Mouse (Mus musculus): ENCODE measurements around the gene Mark3.
A peak's percentile ranks its signal among the peaks of the same experiment; 100 is the strongest.
"Not testable (repeated sequence)": the region's sequence is repeated elsewhere in the genome, so short reads cannot be mapped to it uniquely, and the experiment has no call there.

Gene Mark3

DNA sequence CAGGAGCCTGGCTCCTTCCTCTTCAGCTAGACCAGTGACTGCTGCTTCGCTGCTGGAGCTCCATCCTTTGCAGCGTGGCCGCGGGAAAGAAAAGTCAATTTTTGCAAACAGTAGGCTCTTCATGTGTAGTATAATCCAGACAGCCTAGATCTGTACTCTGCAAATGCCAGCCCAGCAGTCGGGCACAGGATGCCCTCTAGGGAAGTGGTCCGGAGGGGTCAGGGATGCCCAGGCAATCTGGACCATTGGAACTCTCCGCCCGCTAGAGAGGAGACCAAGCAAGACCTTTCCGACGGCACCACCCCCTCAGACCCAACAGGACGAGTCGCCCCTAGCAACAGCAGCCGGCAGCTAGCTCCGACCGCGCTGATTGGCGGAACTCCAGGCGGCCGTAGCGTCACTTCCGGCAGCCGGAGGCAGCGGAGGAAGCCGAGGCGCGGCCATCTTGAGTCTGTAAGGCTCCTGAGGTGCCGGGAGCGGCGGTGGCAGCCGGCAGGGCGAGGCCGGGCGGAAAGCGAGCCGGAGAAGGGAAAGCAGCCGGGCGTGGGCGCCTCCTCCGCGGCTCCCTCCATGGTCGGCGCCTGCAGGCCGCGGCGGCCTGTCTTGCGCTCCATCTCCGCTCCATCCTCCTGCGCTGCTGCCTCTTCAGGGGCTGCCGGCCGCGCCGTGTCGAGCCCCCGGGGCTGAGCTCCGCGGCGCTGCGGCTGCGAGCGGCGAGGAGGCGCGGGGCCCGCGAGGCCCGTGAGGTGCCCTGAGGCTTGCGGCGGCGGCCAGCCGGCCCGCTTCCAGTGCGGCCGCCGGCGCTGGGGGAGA, at the start of gene Mark3:
TSS of gene Mark3 (plus strand) at position 450 of the 813 bp plus-strand sequence.
- DNase-seq (ENCODE audit: low spot score) = peak; percentile 96

DNA sequence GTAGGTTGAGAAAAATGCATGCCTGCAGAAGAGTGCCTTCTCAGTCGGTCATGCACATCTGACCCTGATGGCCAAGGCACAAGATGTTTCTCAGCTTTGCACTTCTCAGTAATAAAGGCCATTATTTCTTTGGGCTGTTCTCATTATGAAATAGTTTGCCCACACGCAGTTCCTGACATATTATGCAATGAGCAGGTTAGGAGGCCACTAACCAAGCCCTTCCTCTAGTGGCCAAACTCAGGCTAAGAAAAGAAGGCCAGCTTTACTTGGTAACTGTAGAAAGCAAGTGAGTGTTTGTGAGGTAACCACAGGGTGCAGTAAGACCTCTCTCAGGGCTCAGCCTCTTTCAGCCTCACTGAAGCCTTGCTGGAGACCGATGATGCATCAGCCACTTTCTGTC, 49.4 kb upstream of the Mark3 start:
- no peak for DNase-seq (ENCODE audit: low spot score)

DNA sequence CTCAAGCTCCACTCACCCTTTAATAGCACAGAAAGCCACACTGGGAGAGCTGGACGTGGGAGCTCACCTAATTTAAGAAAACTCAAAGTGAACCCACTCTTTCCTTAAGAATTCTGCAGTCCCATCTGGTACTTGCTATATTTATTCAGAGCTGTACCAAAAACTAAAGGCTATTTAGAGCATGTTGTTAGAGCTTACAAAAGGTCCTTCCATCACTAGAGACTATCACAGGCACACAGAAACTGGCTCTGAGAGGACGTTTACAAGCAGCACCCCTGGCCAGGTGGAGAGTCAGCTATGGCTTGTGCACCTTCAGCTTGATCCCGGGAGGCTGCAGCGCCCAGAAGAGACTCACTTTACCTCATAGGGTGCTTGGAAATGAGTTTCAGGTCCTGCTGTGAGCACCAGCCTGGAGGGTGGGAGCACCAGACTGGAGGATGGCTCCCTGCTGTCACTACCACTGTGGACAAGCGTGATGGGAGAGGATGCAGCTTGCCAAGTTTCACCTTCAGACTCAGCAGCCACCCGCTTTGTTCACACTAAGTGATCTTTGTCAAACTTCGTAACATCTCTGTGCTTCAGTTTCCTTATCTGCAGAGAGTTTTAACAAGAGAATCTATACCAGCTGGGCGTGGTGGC, 46.6 kb upstream of the Mark3 start:
- no peak for DNase-seq (ENCODE audit: low spot score)

DNA sequence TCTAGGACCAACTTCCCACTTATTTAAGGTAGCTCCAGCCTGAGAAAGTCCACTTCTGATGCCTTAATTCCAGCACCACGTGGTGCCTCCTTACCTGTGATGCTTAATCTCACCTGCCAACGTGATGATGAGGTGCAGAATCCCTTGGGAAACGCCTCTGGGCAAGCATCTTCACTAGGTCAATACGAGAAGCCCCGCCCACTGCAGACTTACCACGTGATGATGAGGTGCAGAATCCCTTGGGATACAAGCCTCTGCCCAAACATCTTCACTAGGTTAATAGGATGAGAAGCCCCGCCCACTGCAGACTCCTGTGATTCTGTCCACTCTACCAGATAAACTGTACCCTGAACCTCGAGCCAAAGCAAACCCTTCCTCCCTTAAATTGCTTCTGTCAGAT, 45.1 kb upstream of the Mark3 start:
- DNase-seq (ENCODE audit: low spot score) = no peak

DNA sequence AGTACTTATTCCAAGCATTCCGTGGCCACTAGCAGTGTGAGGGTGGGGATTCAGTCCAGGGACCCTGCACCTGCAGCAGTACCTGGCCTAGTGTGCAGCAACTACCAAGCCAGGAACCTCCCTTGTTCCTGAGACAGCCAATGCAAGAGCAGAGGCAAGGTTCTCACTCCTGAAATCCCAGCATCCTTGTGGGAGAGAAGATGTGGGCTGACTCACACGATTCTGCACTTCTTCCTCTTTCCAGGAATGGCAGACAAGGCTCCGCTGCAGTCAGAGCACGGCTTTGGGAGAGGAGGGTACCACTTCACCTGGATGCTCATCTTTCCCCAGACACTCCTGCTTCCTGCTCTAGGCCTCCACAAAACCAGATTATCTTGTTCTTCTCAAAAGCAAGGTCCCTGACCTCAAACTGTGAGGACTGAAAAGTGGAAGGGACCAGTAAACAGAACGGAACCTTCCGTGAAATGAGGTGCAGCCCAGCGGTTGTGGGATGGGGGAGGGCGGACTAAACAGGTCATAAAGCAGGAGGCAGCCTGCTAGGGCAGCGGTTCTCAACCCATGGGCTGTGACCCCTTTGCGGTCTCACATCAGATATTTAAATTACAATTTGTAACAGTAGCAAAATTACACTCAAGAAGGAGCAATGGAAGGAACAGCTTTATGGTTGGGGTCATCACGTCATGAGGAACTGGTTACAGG, 41.1 kb upstream of the Mark3 start:
- DNase-seq (ENCODE audit: low spot score) = no peak

DNA sequence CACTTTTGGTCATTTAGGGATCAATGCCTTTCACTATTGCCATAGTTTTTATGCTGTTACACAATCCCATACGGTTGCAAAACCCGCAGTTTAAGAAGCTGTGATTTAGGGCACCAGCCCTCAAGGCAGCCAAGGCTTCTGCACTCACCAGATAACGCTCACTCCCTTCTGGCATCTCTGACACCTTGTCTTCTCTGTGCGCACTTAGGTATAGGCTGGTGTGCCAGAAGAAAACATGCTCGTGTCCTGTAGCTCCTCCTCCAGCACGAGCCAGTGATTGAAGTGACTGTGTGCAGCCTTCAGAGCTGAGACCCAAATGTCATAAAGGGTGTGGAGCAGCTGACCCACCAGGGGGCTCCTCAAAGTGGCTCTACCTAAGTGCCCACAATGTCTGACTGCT, 39.0 kb upstream of the Mark3 start:
- DNase-seq (ENCODE audit: low spot score) = no peak

DNA sequence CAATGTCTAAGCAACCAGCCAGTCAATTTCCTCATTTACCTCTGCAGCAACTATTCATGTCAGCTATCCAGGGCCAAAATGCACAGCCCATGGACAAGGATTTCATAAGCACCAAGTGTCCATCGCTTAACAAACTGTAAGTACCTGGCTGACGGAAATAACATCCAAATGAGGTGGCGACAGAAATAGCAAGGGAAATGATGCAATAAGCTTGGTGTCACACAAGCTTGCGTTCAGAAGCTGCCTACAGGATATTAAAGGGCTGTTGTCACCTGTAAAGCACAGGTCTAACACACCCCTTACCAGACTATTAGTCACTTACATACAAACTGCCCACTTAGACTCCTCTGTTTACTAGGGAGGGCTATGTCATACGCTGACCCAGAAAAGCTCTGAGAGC, 38.6 kb upstream of the Mark3 start:
- DNase-seq (ENCODE audit: low spot score) = no peak

DNA sequence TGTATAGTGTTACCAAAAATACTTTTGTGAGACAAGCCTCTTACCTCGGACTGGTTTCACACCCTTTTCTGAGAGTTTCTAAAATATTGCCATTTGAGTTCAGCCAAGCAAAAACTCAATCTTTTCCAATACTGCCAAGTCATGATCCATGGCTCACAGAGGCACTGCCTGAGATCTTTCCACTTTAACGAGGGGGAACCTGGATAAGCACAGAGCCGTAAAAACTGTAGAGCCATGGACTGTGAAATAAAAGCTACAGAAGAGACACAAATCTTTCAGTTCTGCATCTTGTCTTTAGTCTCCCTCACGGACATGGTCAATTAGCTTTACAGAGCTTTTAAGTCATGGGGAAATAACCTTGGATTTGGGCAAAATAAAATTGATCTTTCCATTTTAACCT, 37.6 kb upstream of the Mark3 start:
- DNase-seq (ENCODE audit: low spot score) = no peak

DNA sequence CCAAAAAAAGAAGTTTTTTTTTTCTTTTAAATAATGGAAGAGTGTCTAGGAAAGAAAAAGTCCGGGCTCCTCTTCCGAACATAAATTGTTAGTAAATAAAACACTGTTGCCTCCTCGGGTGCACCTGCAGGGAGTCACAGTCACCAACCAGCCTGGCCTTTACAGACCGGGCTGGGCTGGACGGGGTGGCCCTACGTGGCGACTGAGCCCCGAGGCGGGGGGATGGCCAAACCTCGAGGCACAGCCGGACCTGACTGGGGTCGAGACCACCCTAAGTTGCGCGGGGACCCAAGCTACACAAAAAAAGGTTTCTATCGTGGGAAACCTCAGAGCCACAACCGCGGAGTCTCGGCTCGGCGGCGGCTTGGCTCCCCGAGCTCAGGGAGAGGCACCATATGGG, 37.0 kb upstream of the Mark3 start:
- DNase-seq (ENCODE audit: low spot score) = no peak

DNA sequence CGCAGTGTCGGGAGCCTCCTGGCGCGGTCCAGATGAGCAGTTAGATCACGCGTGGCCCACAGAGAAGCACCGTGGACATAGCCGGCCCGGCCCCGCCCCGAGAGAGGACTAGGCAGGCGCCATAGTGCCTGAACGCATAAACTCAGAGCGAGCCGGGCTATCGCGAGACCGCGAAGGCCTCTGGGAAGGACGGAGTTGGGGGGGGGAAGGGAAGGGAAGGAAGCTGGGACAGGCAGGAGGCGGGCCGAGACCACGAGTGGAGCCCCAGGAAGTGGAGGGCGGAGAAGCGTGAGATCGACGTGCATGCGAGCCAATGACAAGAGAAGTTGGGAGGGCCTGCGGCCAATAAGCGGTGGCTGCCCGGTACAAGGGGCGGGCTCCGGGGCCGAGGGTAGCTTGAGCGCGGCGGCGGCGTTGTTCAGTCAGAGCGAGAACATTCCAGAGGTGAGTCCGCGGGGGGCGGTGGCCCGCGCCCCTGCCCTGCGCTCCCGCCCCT, 36.5 kb upstream of the Mark3 start, which contains the start of gene Eif5:
TSS of gene Eif5 (plus strand) at position 221 of the 496 bp plus-strand sequence.
- DNase-seq (ENCODE audit: low spot score) = peak; percentile 99

DNA sequence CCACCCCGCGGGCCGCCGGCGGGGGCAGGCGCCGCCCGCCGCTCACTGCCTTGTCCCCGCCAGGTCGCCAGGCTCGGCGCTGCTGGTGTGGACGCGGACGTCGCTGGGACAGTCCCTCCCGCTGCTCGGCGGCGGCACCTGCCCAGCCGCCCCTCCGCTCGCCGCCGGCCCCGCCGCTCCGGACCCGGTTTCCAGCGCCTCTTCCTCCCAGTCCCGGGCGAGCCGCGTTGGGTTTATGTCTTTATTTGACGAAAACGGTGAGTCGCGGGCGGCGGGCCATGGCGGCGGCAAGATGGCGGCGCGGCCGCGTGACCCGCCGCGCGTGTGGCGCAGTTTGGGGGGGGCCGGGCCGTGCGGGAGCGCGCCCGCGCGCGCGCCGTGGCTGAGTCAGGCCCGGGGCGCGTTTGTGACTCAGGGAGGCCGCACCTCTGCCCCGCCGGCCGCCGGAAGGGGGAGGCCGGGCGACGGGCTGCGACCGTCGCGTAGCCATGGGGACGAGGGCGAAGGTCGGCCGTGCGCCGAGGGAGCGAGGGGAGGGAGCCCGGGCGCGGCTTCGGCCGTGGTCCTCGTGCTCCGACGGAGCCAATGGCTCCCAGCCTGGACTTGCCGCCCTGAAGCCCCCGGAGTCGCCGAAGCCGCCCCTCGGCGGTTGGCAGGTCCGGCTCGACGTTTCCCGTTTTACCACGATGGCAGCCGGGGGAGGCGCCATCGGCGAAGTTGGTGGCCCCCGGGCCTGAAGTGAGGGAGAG, 35.9 kb upstream of the Mark3 start:
- DNase-seq (ENCODE audit: low spot score) = peak; percentile 54

DNA sequence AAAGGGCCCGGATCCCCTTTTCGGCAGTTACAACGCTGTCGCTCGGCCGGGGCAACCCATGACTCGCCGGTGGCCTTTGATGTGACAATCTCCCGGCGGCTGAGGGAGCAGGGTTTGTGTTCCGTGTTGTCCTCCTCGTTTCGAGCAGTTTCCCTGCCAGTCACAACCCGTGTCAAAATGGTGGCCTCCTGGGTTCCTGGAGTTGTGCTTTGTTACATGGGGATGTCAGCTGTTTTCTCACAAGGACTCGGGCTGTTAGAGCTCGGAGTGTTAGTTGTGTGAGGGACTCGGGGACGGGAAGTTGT, 35.3 kb upstream of the Mark3 start:
- no peak for DNase-seq (ENCODE audit: low spot score)

DNA sequence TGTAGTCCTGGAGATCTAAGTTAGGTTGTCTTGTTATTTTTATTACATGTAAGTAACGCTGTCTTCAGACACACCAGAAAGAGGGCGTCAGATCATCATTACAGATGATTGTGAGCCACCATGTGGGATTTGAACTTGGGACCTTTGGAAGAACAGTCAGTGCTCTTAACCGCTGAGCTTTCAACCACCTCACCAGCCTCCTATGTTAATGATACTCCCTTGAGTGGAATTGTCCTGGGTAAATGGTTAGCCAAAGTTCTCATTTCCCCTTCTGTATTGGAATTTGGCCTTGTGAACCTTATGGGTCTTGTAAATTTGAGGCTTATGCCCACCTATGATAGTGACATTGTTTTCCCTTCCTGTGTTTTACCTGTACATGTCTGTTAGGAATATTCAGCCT, 27.3 kb upstream of the Mark3 start:
- DNase-seq (ENCODE audit: low spot score) = no peak

DNA sequence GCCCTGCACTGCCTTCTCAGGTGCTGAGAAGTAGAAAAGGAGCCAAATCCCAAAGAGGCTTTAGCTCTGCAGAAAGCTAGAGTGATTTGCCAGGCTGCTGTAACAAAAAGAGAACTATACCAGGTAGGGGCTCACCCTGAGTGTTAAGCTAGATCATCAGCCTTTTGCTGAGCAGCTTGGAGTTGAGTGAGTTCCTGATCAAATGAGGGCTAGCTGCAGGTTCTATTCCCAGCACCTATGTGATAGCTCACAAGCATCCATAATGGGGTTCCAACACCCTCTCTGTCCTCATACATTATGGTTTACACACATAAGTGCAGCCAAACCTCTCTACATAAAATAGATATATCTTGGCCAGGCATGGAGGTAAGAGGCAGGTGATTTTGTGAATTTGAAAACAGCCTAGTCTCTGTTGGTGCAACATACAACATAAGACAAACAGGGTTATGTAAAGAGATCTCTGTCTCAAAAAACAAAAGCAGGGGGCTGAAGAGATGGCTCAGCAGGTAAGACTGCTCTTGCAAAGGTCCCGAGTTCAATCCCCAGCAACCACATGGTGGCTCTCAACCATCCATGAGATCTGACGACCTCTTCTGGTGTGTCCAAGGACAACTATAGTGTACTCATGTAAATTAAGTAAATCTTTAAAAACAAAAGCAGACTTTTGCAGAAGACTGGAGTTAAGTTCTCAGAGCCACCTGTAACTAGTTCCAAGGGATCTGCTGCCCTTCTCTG, 25.6 kb upstream of the Mark3 start:
- no peak for DNase-seq (ENCODE audit: low spot score)

DNA sequence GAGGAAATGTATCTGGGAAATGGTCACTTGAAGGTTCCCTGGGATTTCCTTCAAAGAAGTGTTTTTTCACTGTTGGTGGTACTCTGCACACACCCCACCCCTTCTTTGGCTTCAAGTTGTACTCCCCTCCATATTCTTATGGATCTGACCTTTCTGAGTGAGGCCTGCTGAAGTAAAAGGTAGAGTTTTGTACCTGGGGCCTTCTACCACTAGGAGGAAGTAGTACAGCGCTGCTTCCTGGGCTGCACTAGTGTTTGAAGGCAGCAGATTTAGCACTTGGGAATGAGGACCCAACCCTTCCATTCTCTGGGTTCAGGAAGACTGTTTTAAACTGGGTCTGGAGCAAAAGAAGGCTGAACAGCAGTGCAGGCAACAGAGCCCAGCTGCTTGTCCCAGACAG, 23.6 kb upstream of the Mark3 start:
- no peak for DNase-seq (ENCODE audit: low spot score)

DNA sequence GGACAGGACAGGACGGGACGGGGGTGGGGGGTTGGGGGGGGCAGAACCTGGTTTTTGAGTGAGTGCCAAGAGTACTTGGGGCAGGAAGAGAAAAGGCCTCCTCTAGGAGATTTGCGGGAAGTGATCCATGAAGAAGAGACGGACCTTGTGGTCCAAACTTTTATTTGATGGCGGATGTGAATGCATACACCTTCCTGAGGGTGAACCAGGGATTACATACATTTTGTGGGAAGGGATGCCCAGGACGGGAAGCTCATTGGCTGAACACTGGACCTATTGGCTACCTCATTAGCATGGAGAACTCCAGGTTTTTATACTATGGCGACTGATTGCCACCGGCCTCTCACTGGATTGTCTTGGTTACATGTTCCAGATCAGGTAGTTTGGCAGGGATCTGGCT, 22.0 kb upstream of the Mark3 start:
- no peak for DNase-seq (ENCODE audit: low spot score)

DNA sequence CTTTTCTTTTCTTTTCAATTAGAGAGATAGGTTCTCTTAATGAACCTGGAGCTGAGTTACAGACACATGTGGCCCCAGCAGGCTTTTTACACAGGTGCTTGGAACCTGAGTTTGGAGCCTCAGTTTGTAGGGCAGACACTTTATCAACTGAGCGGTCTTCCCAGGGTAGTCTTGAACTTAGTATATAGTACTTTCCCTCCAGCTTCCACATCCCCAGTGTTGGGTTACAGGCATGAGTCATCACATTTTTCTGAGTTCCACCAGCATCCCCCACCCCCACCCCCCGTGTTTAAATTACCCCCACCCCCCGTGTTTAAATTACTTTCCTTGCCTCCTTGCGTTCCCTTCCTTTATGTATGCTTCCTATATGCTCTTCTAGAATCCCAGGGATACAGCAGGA, 19.0 kb upstream of the Mark3 start:
- DNase-seq (ENCODE audit: low spot score) = no peak

DNA sequence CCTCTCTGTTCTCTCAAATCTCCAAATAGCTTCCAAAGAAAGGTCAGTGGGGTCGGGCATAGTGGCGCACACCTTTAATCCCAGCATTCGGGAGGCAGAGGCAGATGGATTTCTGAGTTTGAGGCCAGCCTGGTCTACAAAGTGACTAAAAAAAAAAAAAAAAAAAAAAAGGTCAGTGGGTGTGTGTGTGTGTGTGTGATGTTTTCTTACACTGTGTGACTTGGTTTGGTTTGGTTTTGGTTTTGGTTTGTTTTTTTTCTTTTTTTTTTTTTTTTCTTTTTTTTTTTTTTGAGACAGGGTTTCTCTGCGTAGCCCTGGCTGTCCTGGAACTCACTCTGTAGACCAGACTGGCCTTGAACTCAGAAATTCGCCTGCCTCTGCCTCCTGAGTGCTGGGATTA, 18.4 kb upstream of the Mark3 start:
- DNase-seq (ENCODE audit: low spot score) = not testable (repeated sequence)

DNA sequence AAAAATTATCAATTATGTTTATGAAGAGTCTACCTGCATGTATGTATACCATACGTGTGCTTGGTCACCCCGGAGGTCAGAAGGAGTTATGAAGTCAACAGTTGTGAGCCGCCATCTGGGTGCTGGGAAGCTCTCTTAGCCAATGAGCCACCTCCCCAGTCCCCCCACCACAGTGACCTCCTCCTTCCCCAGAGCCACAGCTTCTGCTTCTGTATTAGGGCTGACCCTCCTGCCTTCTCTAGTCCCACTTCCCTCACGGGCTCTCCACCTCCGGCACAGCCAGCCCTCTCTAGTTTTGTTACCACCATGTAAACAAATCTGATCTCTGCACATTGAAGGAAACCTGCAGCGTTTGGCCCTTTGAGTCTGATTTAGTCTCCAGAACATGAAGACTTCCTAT, 16.8 kb upstream of the Mark3 start:
- DNase-seq (ENCODE audit: low spot score) = no peak

DNA sequence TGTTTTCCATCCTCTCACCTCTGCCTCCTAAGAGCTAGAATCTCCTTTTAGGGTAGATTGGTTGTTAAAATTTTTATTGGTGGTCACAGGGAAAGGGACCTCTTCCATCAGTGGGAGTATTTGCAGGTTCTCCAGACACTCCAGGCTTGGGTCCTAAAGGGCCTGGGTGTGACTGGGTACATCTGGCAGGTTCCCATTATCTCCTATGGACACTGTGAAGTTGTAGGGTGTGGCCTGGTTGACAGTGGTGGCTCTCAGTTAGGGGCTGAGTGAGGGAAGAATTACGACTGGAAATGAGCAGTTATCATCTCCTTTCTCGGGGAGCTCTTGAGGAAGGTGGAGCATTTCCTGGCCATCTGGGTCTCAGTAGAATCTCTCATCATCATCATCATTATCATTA, 15.7 kb upstream of the Mark3 start:
- DNase-seq (ENCODE audit: low spot score) = no peak

DNA sequence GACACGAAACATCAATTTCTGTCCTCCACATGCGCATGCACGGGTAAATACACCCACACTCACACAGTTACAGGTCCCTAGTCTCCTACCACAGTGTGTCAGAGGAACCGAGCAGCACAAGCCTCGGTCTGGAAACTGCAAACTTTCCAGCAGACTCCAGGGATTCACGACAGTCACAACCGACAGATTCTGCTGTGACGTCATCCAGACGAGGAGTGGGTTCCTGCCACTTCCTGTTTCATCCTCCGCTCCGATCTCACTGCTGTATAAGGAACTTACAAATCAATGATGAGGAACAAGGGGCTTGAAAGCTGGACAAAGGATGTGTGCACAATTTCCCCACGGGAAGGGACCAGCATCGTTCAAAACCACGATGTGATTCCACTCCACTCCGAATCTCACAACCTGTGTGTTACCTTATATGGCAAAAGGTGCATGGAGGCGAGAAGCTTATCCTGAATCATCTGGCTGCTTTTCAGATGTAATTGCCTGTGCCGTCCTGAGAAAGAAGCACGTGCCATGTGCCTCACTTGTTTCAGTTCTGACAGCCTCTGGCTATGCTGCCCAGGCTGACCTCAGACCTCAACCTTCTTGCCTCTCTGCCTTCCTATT, 14.6 kb upstream of the Mark3 start:
- DNase-seq (ENCODE audit: low spot score) = no peak

All from urinary bladder, postnatal 10 days (tissue).